Mouse (Mus musculus) thymus, adult 18-20 months (tissue): ENCODE data around the gene Itln1.
"Not testable (repeated sequence)": the region's sequence is repeated elsewhere in the genome, so short reads cannot be mapped to it uniquely, and the experiment has no call there.

Experiments used
- DNase-seq, 2 experiments: peaks; one replicate each; pipeline ENCODE4 v3.0.0; 2022; ENCODE audit warnings: mixed read lengths in 2 of 2

Gene Itln1

DNA sequence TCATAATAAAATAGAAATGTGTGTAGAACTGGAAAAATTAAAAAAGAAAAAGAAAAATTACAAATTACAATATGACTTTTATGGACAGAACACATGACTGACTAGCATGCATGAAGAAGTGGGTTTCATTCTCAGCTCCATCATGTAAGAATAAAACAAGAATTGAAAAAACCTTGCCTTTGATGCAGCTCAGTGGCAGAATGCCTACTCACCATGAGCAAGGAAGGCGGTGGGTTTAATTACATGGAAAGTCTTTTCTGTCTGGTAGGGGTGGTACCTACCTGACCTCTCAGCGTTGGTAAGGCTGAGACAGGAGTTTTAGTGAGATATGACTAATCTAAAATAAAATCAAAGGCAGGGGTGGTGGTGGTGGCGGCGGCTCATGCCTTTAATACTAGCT lies 30.5 kb downstream of the Itln1 start:
- DNase-seq, result no peak

DNA sequence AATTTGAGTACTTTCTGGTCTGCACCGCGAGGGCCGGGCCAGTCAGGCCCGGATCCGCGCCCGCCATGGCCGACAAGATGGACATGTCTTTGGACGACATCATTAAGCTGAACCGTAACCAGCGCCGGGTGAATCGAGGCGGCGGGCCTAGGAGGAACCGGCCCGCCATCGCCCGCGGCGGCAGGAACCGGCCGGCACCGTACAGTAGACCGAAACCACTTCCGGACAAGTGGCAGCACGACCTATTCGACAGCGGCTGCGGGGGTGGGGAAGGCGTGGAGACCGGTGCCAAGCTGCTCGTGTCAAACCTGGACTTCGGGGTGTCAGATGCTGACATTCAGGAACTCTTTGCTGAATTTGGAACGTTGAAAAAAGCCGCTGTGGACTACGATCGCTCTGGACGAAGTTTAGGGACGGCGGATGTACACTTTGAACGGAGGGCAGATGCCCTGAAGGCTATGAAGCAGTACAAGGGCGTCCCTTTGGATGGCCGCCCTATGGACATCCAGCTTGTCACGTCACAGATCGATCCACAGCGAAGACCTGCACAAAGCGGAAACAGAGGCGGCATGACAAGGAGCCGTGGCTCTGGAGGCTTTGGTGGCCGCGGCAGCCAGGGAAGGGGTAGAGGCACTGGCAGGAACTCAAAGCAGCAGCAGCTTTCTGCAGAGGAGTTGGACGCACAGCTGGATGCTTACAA lies 31.4 kb downstream of the Itln1 start:
- peak; percentile 58 to 67 for DNase-seq

DNA sequence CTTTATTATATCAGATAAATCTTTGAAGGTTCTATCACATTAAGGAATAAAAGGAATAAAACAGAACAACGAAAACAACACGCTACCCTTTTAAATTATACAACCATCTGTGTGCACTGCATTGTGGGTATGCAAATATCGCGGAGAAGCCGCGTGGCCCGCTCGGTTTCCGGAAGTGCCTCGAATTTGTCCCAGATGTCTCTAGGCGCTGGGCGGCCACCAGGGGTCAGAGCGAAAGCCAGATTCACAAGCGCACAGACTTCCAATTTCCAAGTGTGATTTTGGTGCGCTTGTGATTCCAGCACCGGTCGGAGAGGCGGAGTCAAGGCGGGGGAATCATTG lies 31.9 kb downstream of the Itln1 start, which contains the start of gene Alyref2:
TSS of gene Alyref2 (plus strand) at position 229 of the 342 bp plus-strand sequence.
- peak; percentile 83 to 87 for DNase-seq

DNA sequence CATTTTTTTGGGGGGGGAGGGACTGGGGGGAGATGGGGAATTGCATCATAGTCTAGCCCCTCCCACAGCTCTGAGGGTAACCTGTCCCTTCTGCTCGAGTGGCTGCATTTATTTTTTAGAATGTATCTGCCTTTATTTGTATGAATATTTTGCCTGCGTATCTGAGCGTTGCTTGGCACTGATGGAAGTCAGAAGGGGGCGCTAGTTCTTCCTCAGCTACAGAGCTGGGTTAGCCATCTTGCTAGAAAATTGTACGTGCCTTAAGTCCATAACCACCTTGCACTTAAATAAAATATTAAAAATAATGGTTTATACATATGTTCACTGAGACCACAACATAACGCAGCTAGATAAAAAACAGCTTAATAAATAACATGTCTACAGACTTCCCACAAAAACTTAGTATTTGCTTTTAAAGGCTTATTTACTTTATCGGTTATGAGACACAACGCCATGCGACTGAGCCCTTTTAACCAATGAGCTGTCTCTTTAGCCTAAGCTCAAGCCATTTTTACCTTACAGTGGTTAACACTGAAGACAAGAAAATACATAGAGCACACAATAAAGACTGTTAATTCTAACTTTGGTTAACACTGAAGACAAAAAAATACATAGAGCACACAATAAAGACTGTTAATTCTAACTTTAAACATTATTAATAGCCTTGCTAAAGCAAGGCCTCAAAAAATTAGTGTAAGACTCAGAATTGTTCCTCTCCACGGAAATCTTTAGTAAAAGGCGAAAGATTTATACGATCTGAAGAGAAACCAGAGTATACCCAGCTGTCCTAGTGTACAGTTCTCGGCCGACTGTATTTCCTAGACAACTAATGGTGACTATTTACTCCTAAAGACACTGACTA lies 32.5 kb downstream of the Itln1 start:
- DNase-seq, result peak in 1 of 2 experiments; percentile 28

DNA sequence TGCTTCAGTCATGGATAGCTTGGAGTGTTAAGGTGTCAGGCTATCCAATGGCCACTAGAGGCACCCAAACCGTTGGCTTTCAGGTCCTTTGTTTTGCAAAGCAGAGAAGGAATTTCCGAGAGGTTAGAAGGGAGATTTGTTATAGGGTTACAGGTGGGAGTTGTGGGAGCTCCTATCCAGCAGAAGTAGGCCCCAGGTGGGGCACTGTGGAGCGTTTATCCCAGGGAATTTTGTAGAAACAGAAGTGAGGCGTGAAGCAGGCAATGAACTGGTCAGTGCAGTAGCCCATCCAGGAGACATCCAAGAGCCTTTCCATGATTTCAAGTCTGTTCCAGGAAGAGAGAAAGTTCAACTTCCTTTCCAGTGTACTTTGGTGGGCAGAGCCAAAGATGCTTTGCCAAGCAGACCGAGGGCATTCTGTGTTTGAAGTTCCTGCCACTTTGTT lies 33.4 kb downstream of the Itln1 start:
- no peak for DNase-seq

DNA sequence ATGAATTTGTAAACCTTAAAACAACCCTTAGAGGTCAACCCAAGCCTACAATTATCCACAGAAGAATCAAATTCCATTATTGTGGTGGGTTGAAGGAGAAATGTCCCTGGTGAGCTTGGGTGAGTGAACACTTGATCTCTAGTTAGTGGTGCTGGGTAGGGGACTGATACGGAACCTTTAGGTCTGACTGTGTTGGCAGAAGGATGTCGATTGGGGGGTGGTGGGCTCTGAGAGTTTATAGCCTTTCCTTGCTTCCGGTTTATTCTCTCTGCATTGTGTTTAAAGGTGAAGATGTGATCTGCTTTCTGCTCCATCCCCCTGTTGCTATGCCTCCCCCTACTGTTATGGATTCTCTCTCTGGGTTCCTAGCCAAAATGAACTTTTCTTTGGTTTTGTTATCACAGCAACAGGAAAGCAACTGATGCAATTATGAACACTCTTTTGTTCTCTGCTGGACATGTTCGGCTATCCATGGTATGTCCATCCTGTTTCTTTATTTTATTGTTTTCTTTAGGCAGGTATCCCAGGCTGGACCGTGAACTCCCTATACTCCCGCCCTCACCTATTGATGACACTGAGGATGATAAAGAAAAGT lies 34.0 kb downstream of the Itln1 start:
- DNase-seq, result no peak

DNA sequence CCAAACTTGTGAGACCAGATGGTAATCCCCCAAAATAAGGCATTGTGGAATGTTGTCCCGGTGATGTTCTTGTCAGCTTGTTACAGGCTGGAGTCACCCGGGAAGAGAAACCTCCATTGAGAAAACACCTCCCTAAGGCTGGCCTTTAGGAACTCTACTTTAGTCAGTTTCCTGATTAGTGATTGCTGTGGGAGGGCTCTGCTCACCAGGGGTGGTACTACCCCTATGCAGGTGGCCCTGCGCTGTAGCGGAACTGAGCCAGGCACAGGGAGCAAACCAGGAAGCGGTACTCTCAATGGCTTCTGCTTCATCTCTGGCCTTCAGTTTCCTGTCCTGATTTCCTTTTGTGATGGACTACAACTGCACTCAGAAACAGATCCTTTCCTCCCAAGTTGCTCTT lies 35.2 kb downstream of the Itln1 start:
- no peak for DNase-seq

DNA sequence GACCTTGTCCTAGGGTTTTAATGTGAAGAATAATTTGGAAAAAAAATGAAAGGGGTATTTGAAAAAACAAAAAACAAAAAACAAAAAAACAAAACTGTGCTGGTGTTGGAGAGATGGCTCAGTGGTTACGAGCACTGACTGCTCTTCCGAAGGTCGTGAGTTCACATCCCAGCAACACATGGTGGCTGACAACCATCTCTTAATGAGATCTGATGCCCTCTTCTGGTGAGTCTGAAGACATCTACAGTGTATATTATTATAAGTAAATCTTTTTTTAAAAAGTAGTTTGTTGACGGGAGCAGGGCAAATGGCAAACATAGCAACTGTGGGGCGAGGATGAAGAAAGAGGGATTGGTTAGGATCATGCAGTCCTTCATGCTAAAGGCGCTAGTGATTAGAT lies 39.7 kb downstream of the Itln1 start:
- DNase-seq, result no peak

DNA sequence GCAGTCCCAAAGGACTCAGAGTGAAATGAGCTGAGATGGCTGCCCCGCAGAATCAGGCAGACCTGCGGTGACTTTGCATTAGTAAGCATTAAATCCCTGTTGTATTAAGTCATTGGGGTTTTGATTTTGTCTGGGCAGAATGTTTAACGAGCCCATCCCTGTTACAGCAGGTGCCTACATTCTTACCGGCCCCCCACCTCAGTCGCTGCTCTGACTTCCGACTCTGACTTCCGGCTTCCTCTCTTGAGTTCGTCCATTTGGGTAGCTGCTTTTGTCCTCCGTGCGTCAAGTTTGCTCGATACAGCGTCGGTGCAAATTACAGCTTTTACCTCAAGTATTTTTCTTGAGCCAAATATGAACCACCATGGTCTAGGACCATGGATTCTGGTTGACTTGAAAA lies 40.9 kb downstream of the Itln1 start:
- DNase-seq, result no peak

DNA sequence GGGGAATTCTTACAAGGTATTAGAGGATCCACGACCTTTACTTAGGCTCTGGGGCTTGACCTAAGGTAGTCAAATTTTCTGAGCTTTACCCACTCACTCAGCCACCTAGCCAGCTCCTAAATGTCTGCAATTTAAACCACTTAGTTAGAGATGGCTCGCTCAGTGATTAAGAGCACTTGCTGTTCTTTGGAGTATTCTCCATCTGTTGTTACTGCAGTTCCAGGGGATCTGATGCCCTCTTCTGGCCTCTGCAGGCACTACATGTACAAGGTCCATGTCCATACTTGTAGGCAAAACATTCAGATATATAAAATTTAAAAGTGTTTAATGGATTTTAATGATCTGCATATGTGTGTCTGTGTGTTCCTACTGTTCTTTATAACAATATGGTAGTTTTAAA lies 56.1 kb downstream of the Itln1 start:
- DNase-seq, result peak in 1 of 2 experiments; percentile 28

DNA sequence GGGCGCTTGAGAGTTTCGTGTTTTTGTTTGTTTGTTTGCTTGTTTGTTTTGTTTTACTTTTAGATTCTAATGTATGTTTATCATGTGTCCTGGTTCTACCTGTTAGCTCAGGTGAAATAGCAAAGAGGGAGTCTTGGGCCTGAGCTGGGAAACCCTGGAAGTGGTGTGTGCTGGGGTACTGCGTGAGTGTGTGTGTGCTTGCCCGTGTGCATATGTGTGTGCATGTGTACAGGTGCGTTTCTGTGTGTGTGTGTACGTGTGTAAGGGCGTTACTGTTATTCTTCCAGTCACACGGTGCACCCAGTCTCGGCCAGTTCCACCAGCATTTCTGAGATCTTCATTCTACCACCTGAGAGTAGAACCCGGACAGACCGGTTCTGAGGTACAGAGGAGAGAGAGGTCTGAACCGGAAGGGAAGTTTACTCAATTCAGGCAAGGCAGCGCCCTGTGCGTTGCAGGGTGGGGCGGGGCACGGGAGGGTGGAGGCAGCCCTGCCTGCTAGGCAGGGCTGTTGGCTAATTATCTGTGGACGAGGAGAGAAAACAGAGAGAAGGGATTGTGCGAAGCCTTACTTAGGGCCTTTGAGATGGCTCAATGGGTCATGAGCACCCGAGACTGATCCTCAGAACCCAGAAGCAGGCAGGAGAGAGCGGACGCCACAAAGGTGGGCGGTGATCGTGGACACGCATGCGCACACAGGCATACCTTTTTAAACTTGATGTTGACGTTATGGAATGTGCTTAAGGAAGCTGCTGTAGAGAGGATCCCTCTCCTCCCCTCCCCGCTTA lies 57.1 kb downstream of the Itln1 start:
- peak in 1 of 2 experiments; percentile 37 for DNase-seq

DNA sequence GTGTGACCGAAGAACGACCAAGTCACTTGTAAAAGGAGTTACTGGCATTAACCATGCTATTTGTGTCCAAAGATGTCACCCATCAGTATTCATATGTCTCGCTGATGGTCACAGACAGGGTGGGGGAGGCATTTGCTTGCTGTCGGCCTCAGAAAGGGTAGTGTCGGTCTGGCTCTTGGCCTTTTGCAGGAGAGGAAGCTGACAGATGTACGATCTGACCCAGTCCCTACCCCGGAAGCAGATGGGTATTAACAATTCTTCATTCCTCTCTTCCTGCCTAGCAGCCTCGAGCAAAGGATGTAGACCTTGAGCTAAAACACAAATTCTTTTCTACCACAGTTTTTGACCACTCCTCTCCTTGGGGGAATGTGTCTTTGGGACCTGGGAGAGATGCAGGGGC lies 58.0 kb downstream of the Itln1 start:
- DNase-seq, result no peak

DNA sequence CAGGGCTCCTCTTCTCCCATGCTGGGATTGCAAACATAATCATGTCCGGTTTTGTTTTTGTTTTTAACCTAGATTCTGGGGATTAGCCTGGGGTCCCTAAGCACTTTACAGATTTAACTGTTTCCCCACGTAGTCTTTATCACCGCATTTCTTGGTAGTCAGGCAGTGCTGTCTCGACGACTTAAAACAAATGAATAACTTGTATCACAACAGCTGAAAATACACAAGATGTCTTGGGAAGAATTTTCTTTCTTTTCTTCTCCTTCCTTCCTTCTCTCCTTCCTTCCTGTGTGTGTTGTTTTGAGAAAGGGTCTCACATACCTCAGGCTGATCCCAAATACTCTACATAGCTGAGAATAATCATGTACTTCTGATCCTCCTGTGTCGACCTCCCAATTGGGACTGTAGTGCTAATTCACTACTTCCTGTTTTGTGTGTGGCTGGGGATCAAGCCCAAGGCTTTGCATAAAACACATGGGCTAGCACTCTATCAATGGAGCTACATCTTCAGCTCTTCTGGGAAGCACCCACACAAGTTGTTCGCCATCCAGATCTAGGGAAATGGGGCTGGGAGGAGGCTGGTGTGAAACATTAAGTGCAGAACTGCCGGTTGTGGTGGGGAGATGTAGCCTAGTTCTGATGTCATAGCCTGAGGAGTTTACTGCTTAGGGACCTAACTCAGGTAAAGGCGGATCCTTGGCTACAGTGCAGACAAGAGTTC lies 61.0 kb downstream of the Itln1 start:
- DNase-seq, result no peak

DNA sequence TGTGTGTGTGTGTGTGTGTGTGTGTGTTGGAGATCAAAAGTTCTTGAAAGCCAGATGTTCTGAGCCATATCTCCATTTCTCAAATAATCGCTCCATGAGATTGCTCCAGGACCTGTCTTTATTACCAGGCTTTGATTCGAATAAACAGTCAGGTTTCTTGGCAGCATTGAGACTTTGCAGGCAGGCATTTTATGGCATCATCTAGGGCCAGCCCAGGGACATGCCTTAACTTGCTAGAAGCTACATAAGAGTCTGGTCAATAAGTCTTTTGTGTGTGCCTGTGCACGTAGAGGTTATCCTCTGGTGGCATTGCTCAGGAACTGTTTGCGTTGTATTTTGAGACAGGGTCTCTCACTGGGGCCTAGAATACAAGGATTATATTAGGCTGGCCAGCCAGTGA lies 61.6 kb downstream of the Itln1 start:
- no peak for DNase-seq

DNA sequence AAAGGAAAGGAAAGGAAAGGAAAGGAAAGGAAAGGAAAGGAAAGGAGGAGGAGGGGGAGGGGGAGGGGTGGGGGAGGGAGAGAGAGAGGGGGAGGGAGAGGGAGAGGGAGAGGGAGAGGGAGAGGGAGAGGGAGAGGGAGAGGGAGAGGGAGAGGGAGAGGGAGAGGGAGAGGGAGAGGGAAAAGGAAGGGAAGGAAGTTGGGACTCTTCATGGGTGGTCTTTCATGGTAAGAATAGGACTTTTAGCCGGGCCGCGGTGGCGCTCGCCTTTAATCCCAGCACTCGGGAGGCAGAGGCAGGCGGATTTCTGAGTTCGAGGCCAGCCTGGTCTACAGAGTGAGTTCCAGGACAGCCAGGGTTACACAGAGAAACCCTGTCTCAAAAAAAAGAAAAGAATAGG lies 63.2 kb downstream of the Itln1 start:
- DNase-seq, result not testable (repeated sequence)

DNA sequence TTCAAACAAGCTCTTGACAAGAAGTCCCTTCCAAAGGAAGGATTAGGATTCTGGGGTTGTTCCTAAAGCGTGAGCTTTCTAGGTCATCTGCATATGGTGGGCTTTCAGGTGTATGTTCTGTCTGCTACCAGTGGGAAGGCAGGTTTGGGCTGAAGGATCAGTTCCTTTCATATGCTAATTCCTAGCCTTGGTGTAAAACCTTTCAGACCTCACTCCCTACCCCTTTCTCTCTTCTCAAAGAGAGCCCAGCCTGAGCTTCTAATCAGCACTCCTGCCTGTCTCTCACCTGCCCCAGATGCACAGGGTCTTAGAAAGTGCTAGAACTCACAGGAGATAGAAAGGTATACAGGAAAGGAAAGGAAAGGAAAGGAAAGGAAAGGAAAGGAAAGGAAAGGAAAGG lies 63.6 kb downstream of the Itln1 start:
- DNase-seq, result no peak

DNA sequence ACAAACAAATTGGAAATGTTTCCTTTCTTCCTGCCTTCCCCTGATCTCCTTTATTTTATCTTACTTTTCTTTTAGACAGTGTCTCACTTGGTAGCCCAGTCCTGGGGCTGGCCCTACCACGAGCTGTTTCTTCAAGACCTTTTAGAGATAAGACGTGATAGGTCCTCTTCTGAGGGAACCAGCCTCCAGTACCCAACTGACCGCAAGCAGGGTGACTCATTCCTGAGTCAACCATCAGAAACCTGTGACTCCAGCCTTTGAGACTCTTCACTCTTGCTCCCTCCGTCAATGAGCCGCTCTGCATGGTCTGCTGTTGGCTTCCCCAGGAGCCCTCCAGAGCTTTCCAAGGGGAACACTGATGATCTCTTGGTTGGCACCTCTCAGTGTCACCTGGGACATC lies 64.2 kb downstream of the Itln1 start:
- no peak for DNase-seq

DNA sequence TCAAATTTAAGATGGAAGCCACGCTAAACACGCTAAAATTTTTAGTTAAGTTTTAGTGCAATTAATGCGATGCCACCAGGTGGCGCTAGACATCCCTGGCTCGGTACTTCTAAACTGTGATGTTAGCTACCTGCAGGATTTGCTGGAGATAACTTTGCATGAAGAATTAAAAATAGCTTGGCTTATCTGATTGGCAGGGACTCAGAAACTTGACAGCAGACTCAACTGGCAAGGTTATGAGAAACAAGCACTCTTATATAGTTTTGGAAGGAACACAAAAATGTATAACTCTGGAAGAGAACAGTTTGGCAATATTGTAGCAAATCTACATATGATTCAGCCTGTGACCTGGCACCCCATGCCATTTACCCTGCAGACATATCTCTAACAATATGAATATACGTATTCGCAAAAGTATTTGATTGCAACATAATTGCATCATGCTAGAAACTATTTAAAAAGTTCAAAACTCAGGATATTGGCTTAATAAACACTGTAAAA lies 64.7 kb downstream of the Itln1 start:
- DNase-seq, result no peak

DNA sequence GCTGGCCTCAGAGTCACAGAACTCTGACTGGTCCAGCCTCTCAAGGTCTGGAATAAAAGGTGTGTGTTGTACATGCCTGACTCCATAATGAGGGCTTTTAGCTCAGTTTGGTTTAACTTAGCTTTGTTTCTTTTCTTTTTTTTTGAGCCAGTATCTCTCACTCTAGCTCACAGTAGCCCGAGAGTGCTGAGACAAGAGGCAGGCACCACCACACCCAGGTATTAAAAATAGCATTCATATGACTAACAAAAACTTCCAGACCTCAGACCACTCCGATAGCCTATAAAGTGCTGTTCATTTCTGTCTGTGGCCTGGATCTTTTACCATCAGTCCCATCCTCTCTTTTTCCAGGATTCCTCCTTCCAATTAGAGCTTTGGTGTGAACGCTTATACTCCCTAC lies 65.4 kb downstream of the Itln1 start:
- no peak for DNase-seq
